Mouse (Mus musculus) Patski (cell line): ENCODE data around the gene Olfr714. TPM values are rescaled to one million over a fixed set of nuclear protein-coding genes. Genes with fewer than 3 reads are reported as not detected.
"Not testable (repeated sequence)": the region's sequence is repeated elsewhere in the genome, so short reads cannot be mapped to it uniquely, and the experiment has no call there.

ENCODE experiments used
- ATAC-seq: fragments of 100-300 bp; one replicate; pipeline ENCODE4 v1.8.0; 2021
- CTCF ChIA-PET: fragments of 350-600 bp; sonication (Branson Sonifier 250); formaldehyde crosslinking; loops from one replicate; lab custom pipeline; 2022; ENCODE audit warnings: inconsistent platforms; lab: Charles Lee
- POLR2A ChIA-PET: fragments of 350-600 bp; sonication (Branson Sonifier 250); formaldehyde crosslinking; loops from one replicate; lab custom pipeline; 2022; ENCODE audit warnings: antibody characterized with exemption, inconsistent platforms; lab: Charles Lee
- DNase-seq: peaks from one replicate; pipeline ENCODE4 v3.0.0-alpha.2; 2011; ENCODE audit warnings: low read depth, low spot score
- H3K27me3 ChIP-seq: fragments of 371-371 bp; one replicate; pipeline ENCODE4 v1.5.1; 2021
- CTCF ChIP-seq: fragments of 100-300 bp; IDR thresholded peaks from one replicate; pipeline ENCODE4 v1.5.1; 2021
- in situ Hi-C: fragments of 300-500 bp; cut with MboI; formaldehyde crosslinking; loops from 3 replicates; pipeline ENCODE4 v1.11.1; 2018; ENCODE audit warnings: low pct_unique_long_range_greater_than_20kb, mixed read lengths
- polyA plus RNA-seq: library from polyadenylated mRNA; unstranded; gene quantifications from one replicate; pipeline ENCODE4 v1.2.3, GENCODE M21; 2021

Olfr714 gene
- polyA plus RNA-seq, result not detected

DNA sequence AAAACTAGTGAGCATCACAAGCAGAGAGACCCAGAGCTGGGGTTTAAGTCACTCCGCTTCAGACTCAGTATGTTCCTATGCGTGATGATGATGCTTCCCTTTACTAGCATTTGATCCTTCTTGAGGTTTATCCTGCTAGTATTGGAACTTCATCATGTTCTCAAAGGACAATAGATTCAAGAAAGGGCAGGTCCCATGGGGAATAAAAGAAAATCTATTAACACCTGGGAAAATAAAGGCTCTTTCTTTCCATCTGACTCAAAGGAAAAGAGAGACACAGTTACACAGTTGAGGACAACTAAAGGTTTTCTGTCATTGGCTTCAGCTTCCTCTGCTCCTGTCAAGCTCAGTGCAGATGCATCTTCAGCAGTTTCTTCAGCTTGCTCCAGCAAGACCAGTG lies at the start of gene Olfr714:
Olfr714 (plus strand) TSS at position 301 of the 400 bp plus-strand sequence.
- POLR2A ChIA-PET, result no interaction called here
- no peak for DNase-seq
- ATAC-seq, result no peak
- no peaks in the 10 kb centered on the region for H3K27me3 ChIP-seq
- no peak for TF ChIP-seq CTCF
- CTCF ChIA-PET, result no interaction called here
- in situ Hi-C loops, result no loop called here

DNA sequence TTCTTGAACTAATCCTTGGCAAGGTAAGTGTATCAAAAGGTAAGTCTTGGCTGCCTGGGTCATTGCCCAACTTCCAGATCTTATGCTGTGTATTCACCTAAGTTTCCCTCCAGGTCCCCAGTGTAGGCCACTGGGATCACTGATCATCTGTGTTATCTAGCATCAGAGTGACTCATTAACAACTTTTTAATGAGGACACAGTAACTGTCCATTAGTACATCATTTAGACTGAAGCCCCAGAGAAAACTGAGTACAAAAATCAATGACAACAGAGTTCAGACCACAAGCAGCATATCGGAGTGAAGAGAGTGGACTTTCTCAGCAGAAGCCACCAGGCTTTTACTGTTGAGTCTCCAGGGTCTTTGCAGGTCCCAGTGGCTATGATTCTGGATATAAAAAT lies 39.9 kb upstream of the Olfr714 start, which contains the start of gene Olfr713:
Olfr713 (plus strand) TSS at position 301 of the 400 bp plus-strand sequence.
- peaks cover 5% of the 10 kb centered on the region for H3K27me3 ChIP-seq
- no peak for ATAC-seq
- ChIA-PET POLR2A (no interaction called here), CTCF (no interaction called here)
- no peak for DNase-seq
- TF ChIP-seq CTCF, result no peak
- in situ Hi-C loops, result loop anchor here (25.0 kb wide), 2 partner anchors 1219 to 1319 kb away; partner anchors contain the start of gene Mrpl17

DNA sequence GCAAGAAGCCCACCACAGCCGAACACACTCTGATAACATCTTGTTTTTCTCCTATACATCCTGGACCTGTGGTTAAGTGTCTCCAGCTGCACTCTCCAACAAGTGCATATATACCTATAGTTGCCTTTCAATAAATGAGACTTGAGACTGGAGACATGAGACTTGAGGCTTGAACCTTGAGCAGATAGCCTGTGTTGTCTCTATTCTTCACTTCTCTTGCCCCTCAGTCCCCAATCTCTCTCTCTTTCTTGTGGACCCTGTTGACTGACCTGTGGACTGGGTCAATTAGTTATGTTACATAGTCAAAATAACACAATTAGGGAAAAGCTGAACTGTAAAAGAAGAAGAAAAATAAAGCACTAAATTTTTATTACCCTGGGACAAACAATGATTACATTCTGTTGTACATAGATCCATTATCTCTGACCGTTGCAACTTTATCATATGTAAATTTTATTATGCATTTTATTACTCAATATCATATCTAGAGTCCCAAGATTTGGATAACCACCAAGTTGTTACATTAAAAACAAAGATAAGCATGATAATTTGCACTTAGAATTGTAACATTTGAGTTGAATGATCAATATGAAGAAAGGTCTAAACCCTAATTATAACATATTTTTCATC lies 30.7 kb upstream of the Olfr714 start:
- no peak for TF ChIP-seq CTCF
- ATAC-seq (no peak), DNase-seq (no peak)
- POLR2A ChIA-PET, result no interaction called here
- peaks cover 12% of the 10 kb centered on the region for H3K27me3 ChIP-seq
- in situ Hi-C loops, result loop anchor here (25.0 kb wide), 2 partner anchors 1228 to 1328 kb away; partner anchors contain the start of gene Mrpl17
- CTCF ChIA-PET, result no interaction called here

DNA sequence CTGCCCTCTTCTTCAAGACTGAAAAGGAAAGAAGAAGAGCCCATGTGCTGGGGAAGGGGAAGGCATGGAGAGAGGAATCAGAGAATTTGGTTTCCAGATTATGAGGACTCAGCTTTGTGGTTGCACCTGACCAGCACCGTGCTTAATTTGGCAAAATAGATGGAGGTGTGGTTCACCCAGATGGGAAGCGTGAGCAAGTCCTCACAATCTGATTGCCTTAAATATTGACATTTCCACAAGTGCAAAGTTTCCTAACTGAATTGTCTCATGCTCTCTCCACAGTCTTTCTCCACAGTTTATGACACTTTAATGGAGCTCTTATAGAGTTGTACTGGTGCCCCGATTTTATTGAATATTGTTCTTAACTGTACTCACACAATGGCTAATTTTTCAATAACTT lies 27.6 kb upstream of the Olfr714 start:
- in situ Hi-C loops, result loop anchor here (25.0 kb wide), 2 partner anchors 1231 to 1331 kb away; partner anchors contain the start of gene Mrpl17

DNA sequence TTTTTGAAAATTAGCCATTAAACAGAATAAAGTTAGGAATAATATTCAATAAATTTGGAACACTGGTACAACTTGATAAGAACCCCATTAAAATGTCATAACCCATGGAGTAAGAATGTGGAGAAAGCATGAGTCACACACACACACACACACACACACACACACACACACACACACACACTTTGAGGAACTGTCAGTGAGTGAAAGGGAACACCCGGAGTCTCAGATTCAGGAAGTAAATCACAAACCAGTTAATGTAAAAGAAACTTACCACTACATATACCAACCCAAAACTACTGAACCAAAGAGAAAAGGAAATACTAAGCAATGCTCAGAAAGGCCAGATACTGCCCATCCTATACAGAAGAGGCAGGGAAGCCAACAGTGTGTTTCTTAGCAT lies 26.4 kb upstream of the Olfr714 start:
- CTCF ChIA-PET, result no interaction called here
- in situ Hi-C loops, result loop anchor here (25.0 kb wide), 2 partner anchors 1232 to 1332 kb away; partner anchors contain the start of gene Mrpl17

More for the DNA sequence above, 27.6 kb upstream of the Olfr714 start:
- ChIA-PET POLR2A (no interaction called here), CTCF (no interaction called here)
- peaks cover 7% of the 10 kb centered on the region for H3K27me3 ChIP-seq
- DNase-seq (no peak), ATAC-seq (no peak)
- TF ChIP-seq CTCF, result no peak

DNA sequence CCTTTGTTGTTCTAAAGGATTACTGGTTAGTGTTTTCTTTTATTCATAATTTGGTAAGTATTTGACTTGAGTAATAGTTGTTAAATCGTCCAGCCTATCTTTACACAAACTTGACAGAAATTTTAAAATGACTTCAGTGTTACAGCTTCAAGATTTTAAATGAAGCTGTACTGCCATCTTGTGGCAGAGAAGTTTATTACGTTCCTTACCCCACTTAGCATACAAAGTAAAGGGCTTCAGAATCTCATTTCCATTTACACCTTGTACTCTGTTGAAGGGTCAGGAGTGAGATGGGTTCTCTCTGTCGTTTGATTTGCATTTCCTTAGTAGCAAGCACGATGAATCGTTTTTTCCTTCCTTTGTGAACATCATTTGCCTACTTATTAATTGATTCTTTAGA lies 24.9 kb upstream of the Olfr714 start:
- in situ Hi-C loops, result loop anchor here (25.0 kb wide), 2 partner anchors 1234 to 1334 kb away; partner anchors contain the start of gene Mrpl17
- H3K27me3 ChIP-seq, result no peaks in the 10 kb centered on the region
- CTCF ChIA-PET, result no interaction called here
- ATAC-seq, result no peak
- peak; percentile 42 for TF ChIP-seq CTCF
- DNase-seq, result peak; percentile 6
- POLR2A ChIA-PET, result no interaction called here

More for the DNA sequence above, 26.4 kb upstream of the Olfr714 start:
- ATAC-seq (no peak), DNase-seq (no peak)
- POLR2A ChIA-PET, result no interaction called here
- no peak for TF ChIP-seq CTCF
- H3K27me3 ChIP-seq, result peaks cover 7% of the 10 kb centered on the region

DNA sequence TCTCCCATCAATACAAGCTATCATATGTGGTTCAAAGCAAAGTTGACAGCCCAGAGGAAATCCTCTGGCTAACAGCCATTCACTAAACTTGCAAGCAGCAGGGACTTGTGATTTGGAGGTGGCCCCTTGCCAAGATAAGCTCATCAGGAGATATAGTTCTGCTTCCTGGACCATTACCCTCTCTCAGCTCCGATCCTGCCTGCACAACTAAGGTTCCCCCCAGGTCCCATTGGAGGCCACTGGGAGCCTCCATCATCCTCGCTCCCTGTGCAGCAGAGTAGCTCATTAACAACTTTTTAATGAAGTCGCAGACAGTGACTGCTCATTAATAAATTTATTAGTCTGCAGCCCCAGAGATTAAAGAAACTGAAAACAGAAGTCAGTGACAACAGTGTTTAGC lies 23.2 kb upstream of the Olfr714 start:
- no peak for TF ChIP-seq CTCF
- no peaks in the 10 kb centered on the region for H3K27me3 ChIP-seq
- in situ Hi-C loops, result loop anchor here (25.0 kb wide), 2 partner anchors 1235 to 1335 kb away; partner anchors contain the start of gene Mrpl17
- CTCF ChIA-PET, result interaction anchor here (1.7 kb wide), 1 partner anchor 1231 kb away, joined by 5 read pairs; no protein-coding TSS in a partner anchor
- DNase-seq, result no peak
- ATAC-seq, result no peak
- POLR2A ChIA-PET, result interaction anchor here (1.2 kb wide), 1 partner anchor 1231 kb away, joined by 3 read pairs; no protein-coding TSS in a partner anchor

DNA sequence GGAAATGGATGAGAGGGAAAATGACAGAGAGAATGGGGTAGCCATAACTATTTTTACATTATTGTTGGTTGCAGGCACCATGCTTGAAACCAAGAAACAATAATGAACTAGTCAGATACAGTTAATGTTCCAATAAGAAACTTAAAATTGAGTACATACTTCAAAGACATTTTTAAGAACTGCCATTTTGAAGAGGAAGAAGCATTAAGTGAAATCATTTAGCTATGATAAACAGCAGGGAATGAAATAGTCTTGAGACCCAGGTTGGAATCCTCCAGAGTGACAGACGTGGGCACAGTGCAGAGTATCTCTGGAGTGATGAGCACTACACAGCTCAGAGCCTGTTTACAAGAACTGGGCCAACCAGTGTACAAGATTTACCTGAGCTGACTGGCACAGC lies 22.1 kb downstream of the Olfr714 start, which contains the start of gene Olfr17:
Olfr17 (plus strand) TSS at position 301 of the 400 bp plus-strand sequence.
- ChIA-PET POLR2A (no interaction called here), CTCF (no interaction called here)
- no peak for TF ChIP-seq CTCF
- no peaks in the 10 kb centered on the region for H3K27me3 ChIP-seq
- ATAC-seq (no peak), DNase-seq (no peak)
- in situ Hi-C loops, result no loop called here

DNA sequence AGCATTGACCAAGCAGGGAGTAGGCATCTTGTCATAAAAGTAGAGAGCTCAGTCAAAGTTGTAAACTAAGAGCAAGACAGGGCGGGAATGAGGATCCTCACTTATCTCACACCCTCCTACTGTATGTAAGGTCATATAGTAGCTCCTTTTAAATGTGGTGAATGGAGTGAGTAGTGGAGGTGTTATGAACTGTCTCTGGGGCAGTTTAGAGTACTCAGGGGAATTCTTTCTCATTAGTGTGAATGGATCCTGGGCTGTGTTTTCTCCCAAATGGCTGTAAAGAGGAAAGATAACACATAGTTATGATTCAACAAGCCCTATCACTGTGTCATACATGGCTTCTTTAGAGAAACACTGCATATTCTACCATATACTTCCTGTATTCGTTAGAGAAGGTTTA lies 39.5 kb downstream of the Olfr714 start, which contains the start of gene Olfr715b:
Olfr715b (minus strand) TSS at position 101 of the 400 bp plus-strand sequence.
- DNase-seq, POLR2A ChIA-PET, in situ Hi-C loops, CTCF ChIA-PET, H3K27me3 ChIP-seq, ATAC-seq: not testable (repeated sequence)

Other genes with a start within 250 kb of the Olfr714 start
- gene Olfr702, start 237.1 kb upstream of the Olfr714 start, polyA plus RNA-seq, result 0.05 TPM
- not detected for gene Olfr703, start 227.6 kb upstream of the Olfr714 start, polyA plus RNA-seq
- gene Olfr704, start 207.8 kb upstream of the Olfr714 start, polyA plus RNA-seq, result not detected
- not detected for gene Olfr705, start 194.1 kb upstream of the Olfr714 start, polyA plus RNA-seq
- not detected for gene Olfr706, start 182.8 kb upstream of the Olfr714 start, polyA plus RNA-seq
- not detected for gene Olfr707, start 169.7 kb upstream of the Olfr714 start, polyA plus RNA-seq
- gene Olfr1532-ps1, start 163.0 kb upstream of the Olfr714 start, polyA plus RNA-seq, result not detected
- gene Olfr709-ps1, start 138.8 kb upstream of the Olfr714 start, polyA plus RNA-seq, result not detected
- gene Olfr710, start 122.7 kb upstream of the Olfr714 start, polyA plus RNA-seq, result not detected
- not detected for gene Olfr6, start 107.0 kb upstream of the Olfr714 start, polyA plus RNA-seq
- gene Olfr711, start 95.5 kb upstream of the Olfr714 start, polyA plus RNA-seq, result not detected
- gene Olfr2, start 64.9 kb upstream of the Olfr714 start, polyA plus RNA-seq, result not detected
- gene Olfr713, start 39.8 kb upstream of the Olfr714 start, polyA plus RNA-seq, result not detected
- gene Olfr17, start 22.2 kb downstream of the Olfr714 start, polyA plus RNA-seq, result not detected
- gene Olfr715b, start 39.4 kb downstream of the Olfr714 start, polyA plus RNA-seq, result not detected
- not detected for gene Olfr715, start 60.1 kb downstream of the Olfr714 start, polyA plus RNA-seq
- not detected for gene Olfr716, start 67.3 kb downstream of the Olfr714 start, polyA plus RNA-seq
- not detected for gene Nlrp14, start 96.0 kb downstream of the Olfr714 start, polyA plus RNA-seq
- gene Rbmxl2, start 138.5 kb downstream of the Olfr714 start, polyA plus RNA-seq, result not detected